29 mouse cellular contexts compared by ENCODE assay signal in genomic region chr10:112177027-112177426, GRCm38 (mm10). TPM values are rescaled to one million over a fixed set of nuclear protein-coding genes. Genes with fewer than 3 reads are reported as not detected.
A peak's percentile ranks its signal among the peaks of the same experiment; 100 is the strongest.
DNase-seq lines count a peak whose midpoint lies in the region; ATAC-seq and TF ChIP-seq lines count a peak whose summit lies in the region.
"Not testable (repeated sequence)": the region's sequence is repeated elsewhere in the genome, so short reads cannot be mapped to it uniquely, and the experiment has no call there.
"Had no signal": no experiment of that assay in that cellular context is flagged by ENCODE, and none has a peak within 500 bp of the region (broad histone marks: within the 10 kb centered on the region; RNA-seq: fewer than 3 reads in every experiment).

No protein-coding gene starts in this region.

- WGBS in embryonic facial prominence, embryonic 12.5 days: 30% methylated on average over 13 of the region's 13 CpGs
- WGBS in forebrain, postnatal 0 days: 42% methylated on average over 13 of the region's 13 CpGs
- WGBS in hindbrain, embryonic 16.5 days: 26% methylated on average over 13 of the region's 13 CpGs
- 22% methylated on average over 13 of the region's 13 CpGs for WGBS in limb, embryonic 11.5 days
- WGBS in midbrain, embryonic 13.5 days: 29% methylated on average over 13 of the region's 13 CpGs
- WGBS in neural tube, embryonic 11.5 days: 26% methylated on average over 13 of the region's 13 CpGs

- not testable (repeated sequence) for H3K9me3 ChIP-seq in embryonic facial prominence, embryonic 12.5 days; forebrain, postnatal 0 days (ENCODE audit: low read length); hindbrain, embryonic 16.5 days (ENCODE audit: control insufficient read depth, low read length); limb, embryonic 11.5 days (ENCODE audit: control insufficient read depth, low read length); midbrain, embryonic 13.5 days; neural tube, embryonic 11.5 days (ENCODE audit: control insufficient read depth, low read length)

- ATAC-seq in embryonic facial prominence, embryonic 12.5 days (ENCODE audit: insufficient number of reproducible peaks, insufficient read depth, low FRiP score, low TSS enrichment): 0 out of 2 replicates have a peak, but pooled peaks have one; percentile 10
- ATAC-seq in forebrain, postnatal 0 days; limb, embryonic 11.5 days (ENCODE audit: insufficient number of reproducible peaks, low FRiP score, low TSS enrichment, low read depth): not testable (repeated sequence)
- peak; percentile 56; the same call in 1 of the 2 replicates for ATAC-seq in hindbrain, embryonic 16.5 days
- ATAC-seq in midbrain, embryonic 13.5 days: peak; percentile 74
- ATAC-seq in neural tube, embryonic 11.5 days (ENCODE audit: insufficient read depth, low FRiP score, low TSS enrichment): peak; percentile 35; the same call in 1 of the 2 replicates

- H3K4me2 ChIP-seq in embryonic facial prominence, embryonic 12.5 days (replicated peaks); limb, embryonic 11.5 days (ENCODE audit: low read depth, severe bottlenecking); neural tube, embryonic 11.5 days (ENCODE audit: low read depth): not testable (repeated sequence)
- peak overlapping the region; percentile 26; the same call in 1 of the 2 replicates for H3K4me2 ChIP-seq in forebrain, postnatal 0 days (ENCODE audit: low read depth)
- peak overlapping the region; percentile 38 for H3K4me2 ChIP-seq in hindbrain, embryonic 16.5 days (ENCODE audit: low read length)
- peak overlapping the region; percentile 37; the same call in 1 of the 2 replicates for H3K4me2 ChIP-seq in midbrain, embryonic 13.5 days (replicated peaks)

- not testable (repeated sequence) for H3K36me3 ChIP-seq in embryonic facial prominence, embryonic 12.5 days; forebrain, postnatal 0 days (ENCODE audit: insufficient read depth); hindbrain, embryonic 16.5 days (ENCODE audit: control insufficient read depth, insufficient read depth, low read length); limb, embryonic 11.5 days (ENCODE audit: control insufficient read depth, insufficient read depth, low read length); midbrain, embryonic 13.5 days; neural tube, embryonic 11.5 days (ENCODE audit: control insufficient read depth, insufficient read depth, low read length)

- not testable (repeated sequence) for H3K27me3 ChIP-seq in embryonic facial prominence, embryonic 12.5 days; forebrain, postnatal 0 days (ENCODE audit: insufficient read depth, low read length); hindbrain, embryonic 16.5 days (replicated peaks; ENCODE audit: control insufficient read depth, insufficient read depth, low read length); limb, embryonic 11.5 days (ENCODE audit: control insufficient read depth, insufficient read depth, low read length); midbrain, embryonic 13.5 days; neural tube, embryonic 11.5 days (ENCODE audit: control insufficient read depth, insufficient read depth, low read length)

- H3K27ac ChIP-seq in embryonic facial prominence, embryonic 12.5 days; forebrain, postnatal 0 days (ENCODE audit: low read depth, low read length); hindbrain, embryonic 16.5 days (ENCODE audit: low read depth, low read length); limb, embryonic 11.5 days (replicated peaks; ENCODE audit: low read depth, low read length); midbrain, embryonic 13.5 days; neural tube, embryonic 11.5 days (ENCODE audit: low read depth, low read length): not testable (repeated sequence)

- not testable (repeated sequence) for H3K4me3 ChIP-seq in embryonic facial prominence, embryonic 12.5 days; forebrain, postnatal 0 days (ENCODE audit: low read depth, low read length); limb, embryonic 11.5 days (ENCODE audit: low read depth, low read length); midbrain, embryonic 13.5 days (replicated peaks); neural tube, embryonic 11.5 days (ENCODE audit: low read depth, low read length)
- peak overlapping the region; percentile 1; the same call in 1 of the 2 replicates for H3K4me3 ChIP-seq in hindbrain, embryonic 16.5 days (ENCODE audit: low read length)

- not testable (repeated sequence) for DNase-seq in forebrain, postnatal 0 days; neural tube, embryonic 11.5 days (ENCODE audit: low spot score)
- peak; percentile 19 for DNase-seq in limb, embryonic 11.5 days (ENCODE audit: low spot score)
- DNase-seq in retina, postnatal 1 day: peak; percentile 36

- H3K4me1 ChIP-seq in embryonic facial prominence, embryonic 12.5 days; forebrain, postnatal 0 days (ENCODE audit: insufficient read depth); hindbrain, embryonic 16.5 days (ENCODE audit: control insufficient read depth, insufficient read depth, low read depth, low read length); limb, embryonic 11.5 days (ENCODE audit: control insufficient read depth, insufficient read depth, low read length); midbrain, embryonic 13.5 days (replicated peaks); neural tube, embryonic 11.5 days (ENCODE audit: control insufficient read depth, insufficient read depth, low read length): not testable (repeated sequence)

- TF ChIP-seq CTCF in forebrain, postnatal 0 days (IDR thresholded peaks at IDR 0.05; ENCODE audit: low read depth): not testable (repeated sequence)

- H3K9ac ChIP-seq in embryonic facial prominence, embryonic 12.5 days; forebrain, postnatal 0 days; hindbrain, embryonic 16.5 days (ENCODE audit: low read depth, low read length); limb, embryonic 11.5 days (ENCODE audit: low read length); midbrain, embryonic 13.5 days (replicated peaks); neural tube, embryonic 11.5 days (ENCODE audit: low read length): not testable (repeated sequence)

RNA-seq across cellular contexts. Expression of gene Caps2, which starts 13.6 kb away (rescaled TPM):
- polyA plus RNA-seq in embryonic facial prominence, embryonic 12.5 days (2016; fragmentation: Nextera tagmentation; extraction: Ambion mirVana): 0.36 and 0.62 TPM in 2 replicates
- 0.24 and 0.69 TPM in 2 replicates for total RNA-seq in forebrain, postnatal 0 days (2014; rRNA removed)
- polyA plus RNA-seq in forebrain, postnatal 0 days (2015; fragmentation: Nextera tagmentation; extraction: Ambion mirVana): 0.36 and 0.59 TPM in 2 replicates
- polyA plus RNA-seq in hindbrain, embryonic 16.5 days (2015; fragmentation: Nextera tagmentation; extraction: Ambion mirVana): 0.69 and 0.91 TPM in 2 replicates
- polyA plus RNA-seq in limb, embryonic 11.5 days (2014; fragmentation: Nextera tagmentation; extraction: Ambion mirVana): 0.55 and 1.2 TPM in 2 replicates
- polyA plus RNA-seq in midbrain, embryonic 13.5 days (2015; fragmentation: Nextera tagmentation; extraction: Ambion mirVana): 0.30 and 0.41 TPM in 2 replicates
- polyA plus RNA-seq in neural tube, embryonic 11.5 days (2014; fragmentation: Nextera tagmentation; extraction: Ambion mirVana): 0.36 and 0.50 TPM in 2 replicates
- total RNA-seq: adrenal gland, adult 18-20 months; adrenal gland, postnatal 25 days; common myeloid progenitor, adult 5-6 weeks; gastrocnemius, adult 8-10 months; heart, adult 8-10 months; heart, postnatal 10 days; hematopoietic stem cell, adult 5-6 weeks; left cerebral cortex, adult 2 months; monocyte, adult 5-6 weeks had no signal
- polyA plus RNA-seq: CD4-positive, CD25-positive, alpha-beta regulatory T cell, adult 4 months; liver, postnatal 0 days; small intestine, adult 2 months had no signal

RNA-seq across cellular contexts. Expression of gene Glipr1l3, which starts 16.9 kb away (rescaled TPM):
- not detected in 2 replicates for polyA plus RNA-seq in embryonic facial prominence, embryonic 12.5 days (2016; fragmentation: Nextera tagmentation; extraction: Ambion mirVana)
- total RNA-seq in forebrain, postnatal 0 days (2014; rRNA removed): 1.2 and 1.5 TPM in 2 replicates
- 0.49 and 0.64 TPM in 2 replicates for polyA plus RNA-seq in forebrain, postnatal 0 days (2015; fragmentation: Nextera tagmentation; extraction: Ambion mirVana)
- 0.41 TPM in 1 of 2 replicates, not detected in the other for polyA plus RNA-seq in hindbrain, embryonic 16.5 days (2015; fragmentation: Nextera tagmentation; extraction: Ambion mirVana)
- polyA plus RNA-seq in limb, embryonic 11.5 days (2014; fragmentation: Nextera tagmentation; extraction: Ambion mirVana): not detected in 2 replicates
- 0.24 and 0.46 TPM in 2 replicates for polyA plus RNA-seq in midbrain, embryonic 13.5 days (2015; fragmentation: Nextera tagmentation; extraction: Ambion mirVana)
- not detected in 2 replicates for polyA plus RNA-seq in neural tube, embryonic 11.5 days (2014; fragmentation: Nextera tagmentation; extraction: Ambion mirVana)
- total RNA-seq: adrenal gland, adult 18-20 months; adrenal gland, postnatal 25 days; common myeloid progenitor, adult 5-6 weeks; gastrocnemius, adult 8-10 months; gastrocnemius, postnatal 4 days; heart, adult 8-10 months; heart, postnatal 10 days; hematopoietic stem cell, adult 5-6 weeks; layer of hippocampus, adult 2 months; layer of hippocampus, postnatal 14 days; left cerebral cortex, adult 2 months; left cerebral cortex, postnatal 25 days; monocyte, adult 5-6 weeks had no signal
- polyA plus RNA-seq: CD4-positive, CD25-positive, alpha-beta regulatory T cell, adult 4 months; heart, embryonic 13.5 days; kidney, embryonic 16.5 days; limb, embryonic 14.5 days; liver, embryonic 12.5 days; liver, postnatal 0 days; lung, embryonic 16.5 days; small intestine, adult 2 months; stomach, embryonic 14.5 days had no signal
